Mouse (Mus musculus): ENCODE data around the gene Dhrs7c. TPM values are rescaled to one million over a fixed set of nuclear protein-coding genes. Genes with fewer than 3 reads are reported as not detected.

Gene Dhrs7c
- polyA plus RNA-seq, 1 experiment from 2014 or later, result not detected

- H3K36me3 ChIP-seq (ENCODE audit: control insufficient read depth, insufficient read depth, low read length), result no peaks in the 10 kb centered on the region
Observed at GRCm38 (mm10) chr11:67800130-67800723, 2.2 kb downstream of the Dhrs7c start.

GRCm38 (mm10) chr11:67801169-67801568, 3.2 kb downstream of the Dhrs7c start:
- Histone ChIP-seq H3K9me3 (ENCODE audit: control insufficient read depth, low read length) (no peaks in the 10 kb centered on the region), H3K9ac (ENCODE audit: low read length) (no peak overlapping the region), H3K27ac (replicated peaks; ENCODE audit: low read depth, low read length) (no peak overlapping the region), H3K27me3 (ENCODE audit: control insufficient read depth, insufficient read depth, low read length) (no peaks in the 10 kb centered on the region), H3K36me3 (ENCODE audit: control insufficient read depth, insufficient read depth, low read length) (no peaks in the 10 kb centered on the region), H3K4me2 (ENCODE audit: low read depth, severe bottlenecking) (no peak overlapping the region), H3K4me1 (ENCODE audit: control insufficient read depth, insufficient read depth, low read length) (no peaks in the 10 kb centered on the region), H3K4me3 (ENCODE audit: low read depth, low read length) (no peak overlapping the region)
- ATAC-seq (ENCODE audit: insufficient number of reproducible peaks, low FRiP score, low TSS enrichment, low read depth) (no peak), DNase-seq (ENCODE audit: low spot score) (no peak)
- 69% methylated on average over 8 of the region's 8 CpGs for WGBS

More at GRCm38 (mm10) chr11:67800130-67800723, 2.2 kb downstream of the Dhrs7c start:
- Histone ChIP-seq H3K9me3 (ENCODE audit: control insufficient read depth, low read length) (no peaks in the 10 kb centered on the region), H3K27ac (replicated peaks; ENCODE audit: low read depth, low read length) (no peak overlapping the region), H3K4me1 (ENCODE audit: control insufficient read depth, insufficient read depth, low read length) (no peaks in the 10 kb centered on the region), H3K27me3 (ENCODE audit: control insufficient read depth, insufficient read depth, low read length) (no peaks in the 10 kb centered on the region), H3K4me2 (ENCODE audit: low read depth, severe bottlenecking) (no peak overlapping the region), H3K9ac (ENCODE audit: low read length) (no peak overlapping the region), H3K4me3 (ENCODE audit: low read depth, low read length) (no peak overlapping the region)
- ATAC-seq (ENCODE audit: insufficient number of reproducible peaks, low FRiP score, low TSS enrichment, low read depth), result no peak
- DNase-seq (ENCODE audit: low spot score), result no peak

- DNase-seq (ENCODE audit: low spot score), result no peak
- Histone ChIP-seq H3K27me3 (ENCODE audit: control insufficient read depth, insufficient read depth, low read length) (no peaks in the 10 kb centered on the region), H3K4me1 (ENCODE audit: control insufficient read depth, insufficient read depth, low read length) (no peaks in the 10 kb centered on the region), H3K9me3 (ENCODE audit: control insufficient read depth, low read length) (no peaks in the 10 kb centered on the region), H3K27ac (replicated peaks; ENCODE audit: low read depth, low read length) (no peak overlapping the region), H3K36me3 (ENCODE audit: control insufficient read depth, insufficient read depth, low read length) (no peaks in the 10 kb centered on the region), H3K9ac (ENCODE audit: low read length) (no peak overlapping the region), H3K4me2 (ENCODE audit: low read depth, severe bottlenecking) (no peak overlapping the region), H3K4me3 (ENCODE audit: low read depth, low read length) (no peak overlapping the region)
- ATAC-seq (ENCODE audit: insufficient number of reproducible peaks, low FRiP score, low TSS enrichment, low read depth), result no peak
- 84% methylated on average over 1 of the region's 1 CpGs for WGBS
Observed at GRCm38 (mm10) chr11:67805538-67805937, 7.6 kb downstream of the Dhrs7c start.

- H3K4me1 ChIP-seq (ENCODE audit: control insufficient read depth, insufficient read depth, low read length), result no peaks in the 10 kb centered on the region
- H3K9me3 ChIP-seq (ENCODE audit: control insufficient read depth, low read length), result no peaks in the 10 kb centered on the region
- H3K4me3 ChIP-seq (ENCODE audit: low read depth, low read length), result no peak overlapping the region
- ATAC-seq (ENCODE audit: insufficient number of reproducible peaks, low FRiP score, low TSS enrichment, low read depth) (no peak), DNase-seq (ENCODE audit: low spot score) (no peak)
- no peak overlapping the region for H3K27ac ChIP-seq (replicated peaks; ENCODE audit: low read depth, low read length)
- H3K27me3 ChIP-seq (ENCODE audit: control insufficient read depth, insufficient read depth, low read length), result no peaks in the 10 kb centered on the region
- H3K9ac ChIP-seq (ENCODE audit: low read length), result no peak overlapping the region
- WGBS, result 87% methylated on average over 11 of the region's 11 CpGs
- no peak overlapping the region for H3K4me2 ChIP-seq (ENCODE audit: low read depth, severe bottlenecking)
- H3K36me3 ChIP-seq (ENCODE audit: control insufficient read depth, insufficient read depth, low read length), result no peaks in the 10 kb centered on the region
Observed at GRCm38 (mm10) chr11:67806832-67807597, 9.0 kb downstream of the Dhrs7c start.

GRCm38 (mm10) chr11:67808051-67808450, 10.1 kb downstream of the Dhrs7c start:
- Histone ChIP-seq H3K4me2 (ENCODE audit: low read depth, severe bottlenecking) (no peak overlapping the region), H3K4me3 (ENCODE audit: low read depth, low read length) (no peak overlapping the region), H3K27me3 (ENCODE audit: control insufficient read depth, insufficient read depth, low read length) (no peaks in the 10 kb centered on the region), H3K9ac (ENCODE audit: low read length) (no peak overlapping the region), H3K4me1 (ENCODE audit: control insufficient read depth, insufficient read depth, low read length) (no peaks in the 10 kb centered on the region), H3K27ac (replicated peaks; ENCODE audit: low read depth, low read length) (no peak overlapping the region), H3K9me3 (ENCODE audit: control insufficient read depth, low read length) (no peaks in the 10 kb centered on the region), H3K36me3 (ENCODE audit: control insufficient read depth, insufficient read depth, low read length) (no peaks in the 10 kb centered on the region)
- ATAC-seq (ENCODE audit: insufficient number of reproducible peaks, low FRiP score, low TSS enrichment, low read depth) (no peak), DNase-seq (ENCODE audit: low spot score) (no peak)
- 80% methylated on average over 5 of the region's 5 CpGs for WGBS

- Histone ChIP-seq H3K4me1 (ENCODE audit: control insufficient read depth, insufficient read depth, low read length) (no peaks in the 10 kb centered on the region), H3K27ac (replicated peaks; ENCODE audit: low read depth, low read length) (no peak overlapping the region), H3K36me3 (ENCODE audit: control insufficient read depth, insufficient read depth, low read length) (no peaks in the 10 kb centered on the region), H3K4me2 (ENCODE audit: low read depth, severe bottlenecking) (no peak overlapping the region), H3K27me3 (ENCODE audit: control insufficient read depth, insufficient read depth, low read length) (no peaks in the 10 kb centered on the region), H3K4me3 (ENCODE audit: low read depth, low read length) (no peak overlapping the region), H3K9ac (ENCODE audit: low read length) (no peak overlapping the region), H3K9me3 (ENCODE audit: control insufficient read depth, low read length) (no peaks in the 10 kb centered on the region)
- ATAC-seq (ENCODE audit: insufficient number of reproducible peaks, low FRiP score, low TSS enrichment, low read depth) (no peak), DNase-seq (ENCODE audit: low spot score) (no peak)
- 83% methylated on average over 6 of the region's 6 CpGs for WGBS
Observed at GRCm38 (mm10) chr11:67811535-67811934, 13.5 kb downstream of the Dhrs7c start.

GRCm38 (mm10) chr11:67819604-67820003, 21.6 kb downstream of the Dhrs7c start:
- Histone ChIP-seq H3K27me3 (ENCODE audit: control insufficient read depth, insufficient read depth, low read length) (no peaks in the 10 kb centered on the region), H3K4me1 (ENCODE audit: control insufficient read depth, insufficient read depth, low read length) (peaks cover 7% of the 10 kb centered on the region; the same call in 1 of the 2 replicates), H3K36me3 (ENCODE audit: control insufficient read depth, insufficient read depth, low read length) (no peaks in the 10 kb centered on the region), H3K9ac (ENCODE audit: low read length) (0 out of 2 replicates have a peak overlapping the region, but pooled peaks have one; percentile 22), H3K9me3 (ENCODE audit: control insufficient read depth, low read length) (no peaks in the 10 kb centered on the region), H3K4me2 (ENCODE audit: low read depth, severe bottlenecking) (peak overlapping the region; percentile 25; the same call in 1 of the 2 replicates), H3K4me3 (ENCODE audit: low read depth, low read length) (no peak overlapping the region), H3K27ac (replicated peaks; ENCODE audit: low read depth, low read length) (no peak overlapping the region)
- 18% methylated on average over 5 of the region's 5 CpGs for WGBS
- peak; percentile 67 for DNase-seq (ENCODE audit: low spot score)
- ATAC-seq (ENCODE audit: insufficient number of reproducible peaks, low FRiP score, low TSS enrichment, low read depth), result no peak

GRCm38 (mm10) chr11:67820221-67820620, 22.2 kb downstream of the Dhrs7c start:
- H3K4me3 ChIP-seq (ENCODE audit: low read depth, low read length), result no peak overlapping the region
- no peak overlapping the region for H3K9ac ChIP-seq (ENCODE audit: low read length)
- no peak overlapping the region; the same call in 1 of the 2 replicates for H3K4me2 ChIP-seq (ENCODE audit: low read depth, severe bottlenecking)
- H3K36me3 ChIP-seq (ENCODE audit: control insufficient read depth, insufficient read depth, low read length), result no peaks in the 10 kb centered on the region
- WGBS, result 11% methylated on average over 4 of the region's 4 CpGs
- DNase-seq (ENCODE audit: low spot score), result peak; percentile 82
- peaks cover 7% of the 10 kb centered on the region; the same call in 1 of the 2 replicates for H3K4me1 ChIP-seq (ENCODE audit: control insufficient read depth, insufficient read depth, low read length)
- H3K27ac ChIP-seq (replicated peaks; ENCODE audit: low read depth, low read length), result no peak overlapping the region
- H3K27me3 ChIP-seq (ENCODE audit: control insufficient read depth, insufficient read depth, low read length), result no peaks in the 10 kb centered on the region
- peak; percentile 51; the same call in 1 of the 2 replicates for ATAC-seq (ENCODE audit: insufficient number of reproducible peaks, low FRiP score, low TSS enrichment, low read depth)
- no peaks in the 10 kb centered on the region for H3K9me3 ChIP-seq (ENCODE audit: control insufficient read depth, low read length)

All from limb, embryonic 11.5 days (tissue).